Mouse (Mus musculus): ENCODE measurements around the gene Zan. TPM values are rescaled to one million over a fixed set of nuclear protein-coding genes. Genes with fewer than 3 reads are reported as not detected.

The Zan gene
- total RNA-seq, 1 experiment from 2014 or later: not detected

DNA sequence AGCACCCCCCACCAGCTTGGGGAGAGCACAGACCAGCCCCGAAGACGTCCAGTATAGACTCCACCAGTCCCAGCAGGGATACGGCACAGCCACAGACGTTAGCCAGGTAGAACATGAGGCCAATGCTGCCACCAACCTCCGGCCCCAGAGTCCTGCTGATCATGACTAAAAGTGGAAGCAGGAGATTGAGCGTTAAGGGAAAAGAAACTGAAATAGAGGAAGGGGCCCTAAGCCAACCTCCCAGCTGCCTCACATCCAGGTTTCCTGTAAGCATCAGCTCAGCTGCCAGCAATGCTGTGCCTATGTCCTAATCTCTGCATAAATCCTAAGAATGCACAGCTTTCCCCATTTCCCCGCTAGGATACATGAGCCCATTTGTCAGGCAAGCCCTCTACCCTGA lies 146.0 kb downstream of the Zan start:
- DNase-seq: no peak

Other genes with a start within 250 kb of the Zan start
- gene Ache, start 189.5 kb downstream of the Zan start, total RNA-seq (2021): 6.7 and 10.9 TPM in 2 replicates
- gene Ufsp1, start 182.4 kb downstream of the Zan start, total RNA-seq (2021): 9.6 and 12.1 TPM in 2 replicates
- gene Srrt, start 169.4 kb downstream of the Zan start, total RNA-seq (2021): 164 and 195 TPM in 2 replicates
- gene Trip6, start 162.7 kb downstream of the Zan start, total RNA-seq (2021): 32.3 and 40.8 TPM in 2 replicates
- 9.2 and 17.7 TPM in 2 replicates for gene Slc12a9, start 143.5 kb downstream of the Zan start, total RNA-seq (2021)
- gene Ephb4, start 127.0 kb downstream of the Zan start, total RNA-seq (2021): 54.6 and 70.5 TPM in 2 replicates
- gene Pop7, start 25.5 kb upstream of the Zan start, total RNA-seq (2021): 29.9 and 31.7 TPM in 2 replicates
- 34.7 and 52.3 TPM in 2 replicates for gene Gigyf1, start 41.5 kb upstream of the Zan start, total RNA-seq (2021)
- not detected in 2 replicates for gene Epo, start 56.2 kb upstream of the Zan start, total RNA-seq (2021)
- gene Gnb2, start 56.4 kb upstream of the Zan start, total RNA-seq (2021): 580 and 681 TPM in 2 replicates
- gene Actl6b, start 76.5 kb upstream of the Zan start, total RNA-seq (2021): 2.7 and 6.4 TPM in 2 replicates
- 0.85 and 2.9 TPM in 2 replicates for gene Tfr2, start 92.8 kb upstream of the Zan start, total RNA-seq (2021)
- 54.1 and 59.1 TPM in 2 replicates for gene Mospd3, start 124.0 kb upstream of the Zan start, total RNA-seq (2021)
- 931 and 937 TPM in 2 replicates for gene Pcolce, start 136.7 kb upstream of the Zan start, total RNA-seq (2021)
- gene Fbxo24, start 151.9 kb upstream of the Zan start, total RNA-seq (2021): 1.0 and 2.2 TPM in 2 replicates
- 19.3 and 35.7 TPM in 2 replicates for gene Lrch4, start 152.1 kb upstream of the Zan start, total RNA-seq (2021)
- 13.4 and 18.2 TPM in 2 replicates for gene Gm20605, start 152.1 kb upstream of the Zan start, total RNA-seq (2021)
- 10.0 and 14.0 TPM in 2 replicates for gene Sap25, start 164.3 kb upstream of the Zan start, total RNA-seq (2021)
- gene Irs3, start 168.7 kb upstream of the Zan start, total RNA-seq (2021): 4.9 and 5.7 TPM in 2 replicates
- 32.1 and 43.7 TPM in 2 replicates for gene Agfg2, start 207.7 kb upstream of the Zan start, total RNA-seq (2021)

All from adrenal gland, postnatal 25 days (tissue).